Mouse (Mus musculus) fat pad, adult 2 months (tissue): ENCODE results near the gene Olfr572.

Experiments
- DNase-seq: peaks from one replicate; pipeline ENCODE4 v3.0.0-alpha.2; 2011; ENCODE audit warnings: low read depth, low spot score; ENCODE audit errors: extremely low read depth

Gene Olfr572

DNA sequence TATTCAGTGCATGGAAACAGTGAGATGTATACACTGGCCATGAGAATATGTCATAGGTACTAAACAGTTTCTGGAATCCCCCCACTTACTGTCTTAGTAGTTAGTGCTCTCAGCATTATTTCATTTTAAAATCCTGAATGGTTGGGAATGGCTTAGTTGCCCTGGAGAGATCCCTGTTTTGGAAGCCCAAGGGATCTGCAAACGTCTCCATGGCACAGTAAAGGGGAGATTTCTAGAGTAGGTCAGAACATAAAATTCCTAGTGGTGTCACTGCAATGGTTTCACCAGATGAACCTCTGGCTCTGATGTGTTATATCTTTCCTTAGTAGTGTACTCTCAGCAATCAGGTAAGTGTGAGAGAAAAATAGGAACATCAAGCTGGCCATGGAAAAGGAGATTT is at the start of gene Olfr572:
Gene Olfr572 (plus strand): TSS at position 301 of the 400 bp plus-strand sequence.
- no peak for DNase-seq

DNA sequence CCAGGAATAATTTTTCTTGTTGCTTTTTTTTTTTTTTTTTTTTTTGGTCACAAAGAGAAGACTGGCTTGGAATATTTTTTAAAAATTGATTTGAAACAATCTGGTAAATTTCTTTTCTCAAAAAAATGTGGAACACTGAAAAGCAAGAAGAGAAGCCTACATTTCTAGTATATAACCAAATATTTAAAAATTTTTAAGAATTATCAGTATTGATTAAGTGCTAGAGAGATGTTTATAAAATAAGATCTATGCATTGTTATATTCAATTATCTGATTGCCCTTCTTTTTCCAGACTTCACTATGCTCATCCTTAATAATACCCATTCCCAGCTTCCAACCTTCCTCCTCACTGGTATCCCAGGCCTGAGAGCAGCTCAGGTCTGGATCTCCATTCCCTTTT is 47.4 kb upstream of the Olfr572 start, which contains the start of gene Olfr568:
Gene Olfr568 (plus strand): TSS at position 301 of the 400 bp plus-strand sequence.
- DNase-seq: no peak

DNA sequence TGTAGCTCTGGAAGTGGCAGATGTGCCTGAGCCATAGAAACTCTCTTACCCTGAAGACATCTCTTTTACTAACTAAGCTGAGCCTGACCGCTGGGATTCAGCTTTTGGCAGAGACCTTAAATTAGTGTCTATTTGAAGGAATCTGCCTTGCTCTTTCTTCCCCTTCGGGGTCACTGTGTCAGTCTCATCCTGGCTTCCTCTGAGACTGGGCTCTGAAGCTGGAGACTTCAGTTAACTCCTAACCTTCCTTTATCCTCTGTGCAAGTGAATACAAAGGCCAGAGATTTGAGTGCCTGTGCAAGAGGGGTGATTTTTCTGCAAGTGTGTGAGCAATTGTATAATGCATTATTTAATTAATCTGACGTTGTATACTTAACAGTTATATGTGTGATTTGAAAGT is 33.4 kb upstream of the Olfr572 start, which contains the start of gene Olfr569:
Gene Olfr569 (minus strand): TSS at position 101 of the 400 bp plus-strand sequence.
- no peak for DNase-seq

DNA sequence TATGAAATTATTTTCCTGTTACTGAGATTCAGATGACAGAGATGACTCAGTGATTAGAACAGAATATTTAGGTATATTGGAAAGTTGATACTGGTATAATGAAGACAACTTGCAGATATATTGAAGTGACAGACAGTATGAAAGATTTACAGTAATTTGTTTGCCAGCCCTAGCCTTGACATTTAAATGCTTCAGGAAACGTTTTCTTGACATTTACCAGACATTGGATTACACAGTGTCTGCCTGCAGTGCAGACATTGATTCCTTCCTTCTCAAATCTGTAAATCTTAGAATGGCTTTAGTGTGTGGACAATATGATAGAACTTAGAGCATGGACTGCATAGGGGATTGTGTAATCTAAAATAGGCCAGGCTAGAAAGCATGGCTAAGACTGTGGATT is 8.9 kb upstream of the Olfr572 start:
- no peak for DNase-seq

DNA sequence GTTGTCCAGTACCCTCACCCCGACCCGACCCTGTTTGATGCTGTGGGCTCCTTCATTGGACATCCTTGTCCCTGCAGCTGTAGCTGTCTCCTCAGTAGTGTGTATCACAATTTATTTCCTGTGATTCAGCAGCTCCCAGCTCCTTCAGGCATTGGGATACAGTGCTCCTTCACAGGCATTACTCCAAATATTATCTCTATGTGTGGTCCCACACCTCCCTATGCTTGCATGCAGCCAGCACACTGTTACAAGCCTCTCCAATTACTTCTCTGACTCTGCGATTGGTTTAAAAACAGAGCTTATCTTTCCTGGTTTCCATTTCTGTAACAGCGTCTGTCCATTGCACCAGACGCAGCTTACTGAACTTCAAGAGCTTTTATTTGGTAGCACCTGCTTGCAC is 7.8 kb upstream of the Olfr572 start:
- no peak for DNase-seq

DNA sequence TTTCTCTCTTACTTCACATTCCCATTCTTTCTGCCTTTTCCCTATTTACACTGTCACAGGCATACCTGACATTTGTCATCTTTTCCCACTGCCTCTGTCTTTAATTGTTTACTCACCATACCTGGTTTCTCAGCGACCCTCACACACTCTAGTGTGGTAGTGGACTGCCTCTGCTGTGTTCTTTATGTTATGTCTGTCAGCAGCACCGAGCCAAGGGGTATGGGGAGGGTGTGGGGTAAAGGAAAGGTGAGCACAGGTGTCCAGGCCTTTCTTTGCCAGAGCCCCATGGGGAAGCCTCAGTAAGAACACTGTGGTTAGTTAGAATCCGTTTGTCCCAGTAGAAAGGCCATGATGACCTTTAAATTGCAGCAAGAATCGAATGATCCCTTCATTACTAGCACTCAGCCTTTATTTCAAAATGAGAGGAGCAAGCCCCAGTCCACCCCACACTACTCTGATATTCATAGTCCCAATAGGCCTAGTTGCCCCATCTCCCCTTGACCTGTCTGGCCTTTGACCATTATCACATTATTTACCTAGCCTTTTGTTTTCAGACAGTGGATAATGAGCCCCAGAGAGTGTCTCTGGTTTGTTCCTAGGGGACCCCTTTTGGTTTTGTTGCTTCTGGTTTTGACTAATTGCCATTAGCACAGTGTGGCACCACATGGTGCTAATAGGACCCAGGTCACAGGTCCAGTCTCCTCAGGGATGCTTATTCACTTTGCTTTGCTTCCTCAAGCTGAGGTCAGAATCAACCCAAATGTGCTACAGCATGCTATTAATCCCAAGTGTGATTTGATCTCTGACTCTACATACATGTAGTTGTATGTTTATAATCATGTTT is 7.0 kb upstream of the Olfr572 start, which contains the start of gene Olfr571:
Gene Olfr571 (minus strand): TSS at position 505 of the 844 bp plus-strand sequence.
- DNase-seq: no peak

DNA sequence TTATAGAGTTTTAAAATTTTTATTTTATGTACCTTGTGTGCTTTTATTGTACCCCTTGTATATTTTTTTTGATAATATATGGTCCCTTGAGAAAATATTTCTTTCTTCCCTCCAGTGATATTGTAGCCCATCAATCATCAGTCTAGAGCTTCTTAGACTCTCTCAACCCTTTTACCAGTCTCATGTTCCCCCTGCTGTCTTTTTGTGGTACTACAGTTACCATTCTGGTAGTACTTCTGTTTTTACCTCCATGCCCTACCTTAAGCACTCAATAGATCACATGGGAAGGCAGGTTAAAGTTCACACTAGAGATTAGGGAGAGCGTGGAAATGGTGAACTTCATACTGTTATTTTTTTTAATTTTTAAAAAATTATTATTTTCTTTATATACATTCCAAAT is 4.6 kb upstream of the Olfr572 start:
- DNase-seq: no peak

DNA sequence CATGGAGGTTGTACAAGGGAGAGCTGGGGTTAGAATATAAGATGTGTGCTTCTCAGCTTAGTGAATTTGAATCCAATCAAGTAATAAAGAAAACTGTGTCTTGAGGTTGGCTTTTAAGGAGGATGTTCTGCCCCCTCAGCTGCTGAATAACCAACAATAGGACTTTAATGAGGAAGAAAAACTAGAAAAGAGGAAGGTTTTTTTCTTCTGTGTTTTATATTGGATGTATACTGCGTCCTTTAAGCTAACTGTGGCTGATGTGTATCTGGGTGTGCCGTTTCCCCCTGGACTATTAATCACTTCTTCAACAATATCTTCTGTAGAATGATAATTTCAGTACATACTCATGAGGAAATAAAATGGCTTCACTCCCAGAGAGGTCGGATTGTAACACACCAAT is 2.9 kb downstream of the Olfr572 start:
- no peak for DNase-seq

DNA sequence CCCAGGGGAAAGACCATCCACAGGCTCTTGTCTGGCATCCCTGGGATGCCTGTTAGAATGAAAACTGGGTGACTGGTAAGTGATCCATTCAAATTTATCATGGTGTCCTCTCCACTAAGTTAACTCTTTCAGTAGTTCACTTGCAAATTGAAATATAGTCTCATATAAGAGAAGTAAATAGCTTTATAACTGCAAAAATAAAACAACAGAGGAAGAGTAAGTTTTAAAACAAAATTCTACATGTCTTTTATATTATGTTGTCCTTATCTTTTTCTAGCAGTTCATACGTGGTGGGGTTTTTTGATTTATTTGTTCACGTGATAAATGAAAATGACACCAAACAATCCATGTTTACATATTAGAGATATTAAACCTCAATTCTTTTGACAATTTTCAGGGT is 18.3 kb downstream of the Olfr572 start, which contains the start of gene Olfr573-ps1:
Gene Olfr573-ps1 (minus strand): TSS at position 101 of the 400 bp plus-strand sequence.
- DNase-seq: no peak

DNA sequence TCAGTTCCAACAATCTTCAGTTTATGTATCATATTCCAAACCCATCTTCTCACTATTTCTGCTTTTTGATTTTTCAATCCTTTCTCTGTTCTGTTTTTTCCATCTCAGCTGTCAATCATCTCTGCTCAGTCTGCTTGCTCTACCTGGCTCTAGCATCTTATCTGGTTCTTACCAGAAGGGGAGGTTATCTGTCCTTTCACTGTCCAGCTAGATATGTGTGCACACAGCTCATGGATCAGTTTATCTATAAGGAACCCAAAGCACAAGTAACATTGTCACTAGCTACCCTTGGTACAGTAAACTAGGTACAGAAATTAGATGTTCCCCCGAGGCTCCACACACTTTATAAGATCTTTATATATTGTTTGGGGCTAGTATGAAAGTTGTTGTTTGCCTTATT is 19.2 kb downstream of the Olfr572 start:
- no peak for DNase-seq

DNA sequence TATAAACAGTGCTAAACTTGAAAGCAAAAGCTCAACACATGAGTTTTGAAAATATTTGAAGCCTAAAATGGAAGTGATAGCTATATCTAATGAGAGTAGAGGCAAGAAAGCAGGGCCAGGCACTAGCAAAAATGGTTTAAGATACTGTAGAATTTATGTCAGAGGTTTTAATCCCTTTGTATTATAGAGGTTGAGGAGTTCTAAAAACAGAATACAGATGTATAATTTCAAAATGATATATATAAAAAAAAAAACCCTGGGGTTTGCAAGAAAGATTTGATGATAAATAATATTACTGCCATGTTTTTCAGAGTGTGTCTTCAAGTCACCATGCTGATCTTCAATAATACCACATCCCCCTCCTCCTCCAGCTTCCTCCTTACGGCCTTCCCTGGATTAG is 24.0 kb downstream of the Olfr572 start, which contains the start of gene Olfr574:
Gene Olfr574 (plus strand): TSS at position 301 of the 400 bp plus-strand sequence.
- no peak for DNase-seq

DNA sequence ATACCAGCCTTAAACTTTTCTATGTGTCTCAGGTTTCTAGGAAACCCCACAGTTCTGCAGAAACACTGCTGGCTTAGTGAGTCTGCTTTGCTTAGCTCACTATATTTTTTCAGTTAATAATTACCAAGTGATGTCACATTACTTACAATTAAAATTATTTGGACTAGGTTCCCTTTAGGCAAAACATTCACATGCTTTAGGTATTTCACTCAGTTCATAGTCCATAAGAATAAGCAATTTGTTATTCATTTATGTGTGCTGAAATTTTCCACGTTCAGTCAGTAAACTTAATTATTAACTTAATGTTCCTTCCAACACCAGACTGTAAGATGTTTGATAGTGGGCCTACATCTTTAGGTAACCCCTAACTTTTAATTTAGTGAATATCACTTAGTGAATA is 26.5 kb downstream of the Olfr572 start:
- DNase-seq: no peak

DNA sequence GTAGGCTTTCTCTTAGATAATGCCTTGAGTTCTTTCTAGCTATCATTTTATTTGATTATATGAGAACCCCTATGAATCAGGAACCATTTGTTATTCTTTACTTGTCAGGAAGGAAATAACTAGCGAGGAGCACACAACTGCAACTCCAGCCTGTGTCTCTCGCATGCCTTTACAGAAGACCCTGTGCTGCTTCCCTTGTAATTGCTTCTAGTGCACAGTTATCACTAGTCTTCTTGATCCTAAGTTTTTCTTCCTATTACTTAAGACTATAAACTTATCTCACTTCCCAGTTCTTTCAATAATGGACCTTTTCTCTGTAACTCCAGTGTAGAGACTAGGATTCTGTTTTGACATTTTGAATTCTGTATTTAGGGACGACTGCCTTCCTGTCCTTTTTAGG is 33.9 kb downstream of the Olfr572 start:
- no peak for DNase-seq

DNA sequence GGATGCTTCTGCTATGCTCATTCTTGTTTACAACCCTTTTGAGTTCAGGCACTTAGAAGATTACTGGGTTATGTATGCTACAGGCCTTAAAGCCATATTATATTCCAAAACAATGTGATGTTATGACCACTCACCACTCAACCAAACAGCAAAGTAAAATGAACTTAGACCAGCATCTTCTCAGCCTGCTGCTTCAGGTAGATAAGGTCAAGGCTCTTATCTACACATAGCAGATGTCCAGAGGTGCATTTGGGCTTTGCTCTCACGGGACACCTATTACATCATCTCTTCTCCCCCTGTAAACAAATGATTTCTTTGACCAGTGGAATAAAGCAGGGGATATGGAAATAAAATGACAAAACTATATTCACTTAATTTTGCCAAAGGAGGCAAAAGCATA is 34.4 kb downstream of the Olfr572 start, which contains the start of gene Olfr575:
Gene Olfr575 (minus strand): TSS at position 183 of the 400 bp plus-strand sequence.
- DNase-seq: no peak

DNA sequence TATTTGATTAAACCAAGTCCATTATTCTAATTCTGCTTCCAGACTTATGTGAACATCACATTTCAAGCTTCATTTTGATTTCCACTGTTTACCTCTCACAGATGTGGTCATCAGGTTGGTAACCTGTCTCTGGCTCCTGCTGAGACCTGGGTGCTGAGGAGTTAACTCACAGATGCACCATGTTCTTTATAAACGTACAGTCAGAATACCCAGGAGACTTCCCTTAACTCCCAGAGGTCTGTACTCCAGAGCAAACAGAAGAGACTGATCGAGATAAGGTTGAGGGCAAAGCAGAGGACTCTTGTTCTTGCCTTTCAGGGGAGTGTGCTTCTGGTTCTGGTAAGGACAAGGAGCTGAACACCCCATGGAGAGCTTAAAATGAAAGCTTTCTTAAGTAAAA is 38.2 kb downstream of the Olfr572 start, which contains the start of gene Olfr576:
Gene Olfr576 (plus strand): TSS at position 301 of the 400 bp plus-strand sequence.
- no peak for DNase-seq

DNA sequence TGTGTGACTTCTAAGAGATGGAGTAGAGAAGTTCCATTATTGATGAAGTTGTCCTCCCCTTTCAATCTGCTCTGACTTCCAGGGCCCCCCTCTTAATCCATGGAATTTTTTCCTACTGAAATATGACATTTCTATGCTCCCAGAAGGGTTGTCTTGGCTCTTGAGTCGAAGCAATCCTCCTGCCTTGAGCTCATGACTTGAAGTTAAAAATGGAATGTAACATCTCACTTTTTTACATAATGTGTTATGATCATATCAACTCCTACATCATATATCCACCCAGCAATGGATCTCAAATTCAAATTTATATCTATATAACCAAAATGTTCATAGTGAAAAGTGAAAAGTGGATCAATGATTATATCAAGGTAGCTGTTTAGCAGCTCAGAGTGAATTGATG is 50.2 kb downstream of the Olfr572 start:
- no peak for DNase-seq

DNA sequence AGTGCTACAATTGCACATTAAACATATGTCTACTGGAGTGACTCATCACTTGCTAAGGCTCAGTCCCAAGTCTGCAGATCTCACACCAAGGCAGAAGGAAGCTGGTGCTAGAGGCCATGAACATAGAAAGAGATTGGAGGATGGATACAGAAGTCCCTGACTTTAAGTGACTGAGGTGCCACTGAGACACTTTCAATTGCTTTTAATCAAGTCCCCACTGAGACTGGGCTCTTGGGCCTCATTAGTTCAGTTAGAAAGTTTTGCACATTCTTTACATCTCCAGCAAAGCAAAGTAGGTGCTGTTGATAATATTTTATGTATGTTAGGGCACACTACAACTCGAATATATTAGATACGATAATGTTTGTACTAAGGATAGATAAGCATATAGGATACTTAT is 51.6 kb downstream of the Olfr572 start, which contains the start of gene Olfr577:
Gene Olfr577 (minus strand): TSS at position 101 of the 400 bp plus-strand sequence.
- no peak for DNase-seq
